Mouse (Mus musculus) kidney, adult 2 months (tissue): ENCODE measurements at regions not wholly inside any gene's neighbourhood (a gene's known extent, or its start where the extent isn't known, plus 50 kb on each side); places are given as distances from the start of the nearest gene placed in this dataset.

Source experiments
- CTCF ChIP-seq: fragments of 200-500 bp; conservative IDR thresholded peaks from 2 replicates; pipeline ENCODE4 v1.5.1; 2011; ENCODE audit warnings: low read depth, mild to moderate bottlenecking, control low read depth, low read length, moderate library complexity, mixed read lengths; ENCODE audit not compliant: insufficient read depth, insufficient read length
- POLR2A ChIP-seq: fragments of 200-500 bp; IDR thresholded peaks from one replicate; pipeline ENCODE4 v1.6.1; 2011; ENCODE audit warnings: low read depth, low read length, control low read depth

GRCm38 (mm10) chr7:111270874-111271273 lies 188.0 kb upstream of the Eif4g2 start:
- TF ChIP-seq CTCF (no peak), POLR2A (no peak)
